20 mouse cellular contexts compared by ENCODE assay signal in genomic region chr8:80961937-80962591, GRCm38 (mm10). TPM values are rescaled to one million over a fixed set of nuclear protein-coding genes. Genes with fewer than 3 reads are reported as not detected.
DNase-seq lines count a peak whose midpoint lies in the region; ATAC-seq and TF ChIP-seq lines count a peak whose summit lies in the region.
"Had no signal": no experiment of that assay in that cellular context is flagged by ENCODE, and none has a peak within 500 bp of the region (broad histone marks: within the 10 kb centered on the region; RNA-seq: fewer than 3 reads in every experiment).

No protein-coding gene starts in this region.

- no peak overlapping the region for H3K4me2 ChIP-seq in heart, postnatal 0 days (ENCODE audit: low read depth, low read length)
- H3K4me2 ChIP-seq in liver, postnatal 0 days (ENCODE audit: low read depth, low read length) = no peak overlapping the region
- H3K4me2 ChIP-seq: midbrain, embryonic 12.5 days had no signal

- peak; percentile 39 to 65 for DNase-seq in cerebellum, postnatal 14 days
- DNase-seq in cerebellum, adult 11 months = no peak
- DNase-seq in heart, postnatal 0 days (ENCODE audit: low spot score) = peak; percentile 24
- DNase-seq in heart, adult 18-20 months = no peak
- DNase-seq in liver, postnatal 0 days = no peak
- no peak for DNase-seq in adrenal gland, adult 2 months
- DNase-seq: cerebellum, adult 8-10 months; gastrocnemius, postnatal 25 days; kidney, adult 8-10 months; kidney, postnatal 36 days; retina, postnatal 1 day; spleen, adult 18-20 months; thymus, postnatal 36 days had no signal

- no peaks in the 10 kb centered on the region for H3K9me3 ChIP-seq in heart, postnatal 0 days (replicated peaks; ENCODE audit: control insufficient read depth, low read length)
- H3K9me3 ChIP-seq in megakaryocyte, embryonic 14.5 days = no peaks in the 10 kb centered on the region
- H3K9me3 ChIP-seq in liver, postnatal 0 days (ENCODE audit: low read length) = no peaks in the 10 kb centered on the region
- H3K9me3 ChIP-seq: embryonic facial prominence, embryonic 10.5 days; hindbrain, embryonic 10.5 days; midbrain, embryonic 12.5 days had no signal

- ATAC-seq in heart, postnatal 0 days (ENCODE audit: insufficient read depth, low read depth) = peak; percentile 27; the same call in 1 of the 2 replicates
- no peak for ATAC-seq in megakaryocyte, adult 5-6 weeks (ENCODE audit: poor library complexity, severe bottlenecking)
- no peak for ATAC-seq in liver, postnatal 0 days

- TF ChIP-seq CTCF in heart, postnatal 0 days (IDR thresholded peaks at IDR 0.05; ENCODE audit: low read depth) = no peak
- TF ChIP-seq CTCF in liver, postnatal 0 days (IDR thresholded peaks at IDR 0.05; ENCODE audit: low read depth) = no peak

- H3K9ac ChIP-seq in heart, postnatal 0 days (replicated peaks; ENCODE audit: low read depth, low read length) = no peak overlapping the region
- H3K9ac ChIP-seq in liver, postnatal 0 days (replicated peaks) = no peak overlapping the region
- H3K9ac ChIP-seq: liver, embryonic 14.5 days; midbrain, embryonic 12.5 days had no signal

- H3K36me3 ChIP-seq in heart, postnatal 0 days (replicated peaks; ENCODE audit: control insufficient read depth, insufficient read depth, low read length) = no peaks in the 10 kb centered on the region
- peaks cover 6% of the 10 kb centered on the region for H3K36me3 ChIP-seq in megakaryocyte, embryonic 14.5 days (replicated peaks; ENCODE audit: low read length)
- H3K36me3 ChIP-seq in liver, postnatal 0 days (replicated peaks; ENCODE audit: insufficient read depth, low read length) = no peaks in the 10 kb centered on the region
- H3K36me3 ChIP-seq: embryonic facial prominence, embryonic 10.5 days; hindbrain, embryonic 10.5 days; midbrain, embryonic 12.5 days had no signal

- WGBS in heart, postnatal 0 days = 48% methylated on average over 7 of the region's 7 CpGs
- 57% methylated on average over 7 of the region's 7 CpGs for WGBS in liver, postnatal 0 days (ENCODE audit: insufficient replicate concordance)

- peak overlapping the region; percentile 48 for H3K27ac ChIP-seq in heart, postnatal 0 days (ENCODE audit: low read depth)
- H3K27ac ChIP-seq in liver, postnatal 0 days (ENCODE audit: low read depth) = peak overlapping the region; percentile 29
- H3K27ac ChIP-seq: embryonic facial prominence, embryonic 10.5 days; hindbrain, embryonic 10.5 days; liver, embryonic 14.5 days; midbrain, embryonic 12.5 days had no signal

- no peak overlapping the region for H3K4me3 ChIP-seq in heart, postnatal 0 days (ENCODE audit: low read depth, low read length)
- peak overlapping the region; percentile 69 for H3K4me3 ChIP-seq in megakaryocyte, embryonic 14.5 days (replicated peaks)
- no peak overlapping the region for H3K4me3 ChIP-seq in liver, postnatal 0 days (ENCODE audit: low read depth, low read length)
- H3K4me3 ChIP-seq: embryonic facial prominence, embryonic 10.5 days; hindbrain, embryonic 10.5 days; midbrain, embryonic 12.5 days; myocyte had no signal

- H3K4me1 ChIP-seq in heart, postnatal 0 days (ENCODE audit: control insufficient read depth, insufficient read depth) = no peaks in the 10 kb centered on the region; the same call in 1 of the 2 replicates
- peaks cover 40% of the 10 kb centered on the region for H3K4me1 ChIP-seq in megakaryocyte, embryonic 14.5 days
- H3K4me1 ChIP-seq in liver, postnatal 0 days (ENCODE audit: insufficient read depth) = no peaks in the 10 kb centered on the region

- no peaks in the 10 kb centered on the region for H3K27me3 ChIP-seq in heart, postnatal 0 days (ENCODE audit: control insufficient read depth, insufficient read depth, low read length)
- H3K27me3 ChIP-seq in megakaryocyte, embryonic 14.5 days (replicated peaks) = no peaks in the 10 kb centered on the region
- no peaks in the 10 kb centered on the region for H3K27me3 ChIP-seq in liver, postnatal 0 days (ENCODE audit: insufficient read depth, low read length)
- H3K27me3 ChIP-seq: midbrain, embryonic 12.5 days had no signal

- TF ChIP-seq EP300 in heart, postnatal 0 days (IDR thresholded peaks at IDR 0.05; ENCODE audit: low read depth) = no peak
- no peak for TF ChIP-seq EP300 in liver, postnatal 0 days (IDR thresholded peaks at IDR 0.05; ENCODE audit: low read depth)

RNA-seq across cellular contexts. Expression of gene Usp38, which starts 52.7 kb away (rescaled TPM):
- total RNA-seq in heart, postnatal 0 days (2014; rRNA removed; ENCODE audit: low replicate concordance) = 32.0 and 33.5 TPM in 2 replicates
- 9.2 and 11.1 TPM in 2 replicates for polyA plus RNA-seq in heart, postnatal 0 days (2015; fragmentation: Nextera tagmentation; extraction: Ambion mirVana)
- total RNA-seq in heart, adult 18-20 months (2021) = 10 to 100 TPM; 18.9 to 19.5 TPM
- polyA plus RNA-seq in megakaryocyte, embryonic 14.5 days (2012; ENCODE audit: insufficient read depth, low replicate concordance) = 6.3 and 7.1 TPM in 2 replicates
- 30.0 and 32.1 TPM in 2 replicates for total RNA-seq in megakaryocyte, adult 5-6 weeks (2015)
- total RNA-seq in megakaryocyte, adult 5-6 weeks (2017) = 31.2 and 34.1 TPM in 2 replicates
- 6.8 and 7.1 TPM in 2 replicates for polyA plus RNA-seq in liver, postnatal 0 days (2015; fragmentation: Nextera tagmentation; extraction: Ambion mirVana)
- 10 to 100 TPM; 20.1 to 25.6 TPM for total RNA-seq in adrenal gland, adult 2 months (2021)
- polyA plus RNA-seq in adrenal gland, adult 2 months (2012; rRNA removed) = 11.2 and 13.0 TPM in 2 replicates

Comparison
In these comparisons a context has a peak if more than half of its experiments do, and no peak if none do; other contexts are left out.
1. DNase-seq: peak in cerebellum, postnatal 14 days (2 of 2) and heart, postnatal 0 days (single experiment); none in cerebellum, adult 11 months (single experiment), heart, adult 18-20 months (0 of 2), liver, postnatal 0 days (single experiment) and adrenal gland, adult 2 months (single experiment).